Mouse (Mus musculus): ENCODE data around the gene Gm16405.
"Not testable (repeated sequence)": the region's sequence is repeated elsewhere in the genome, so short reads cannot be mapped to it uniquely, and the experiment has no call there.

The Gm16405 gene

DNA sequence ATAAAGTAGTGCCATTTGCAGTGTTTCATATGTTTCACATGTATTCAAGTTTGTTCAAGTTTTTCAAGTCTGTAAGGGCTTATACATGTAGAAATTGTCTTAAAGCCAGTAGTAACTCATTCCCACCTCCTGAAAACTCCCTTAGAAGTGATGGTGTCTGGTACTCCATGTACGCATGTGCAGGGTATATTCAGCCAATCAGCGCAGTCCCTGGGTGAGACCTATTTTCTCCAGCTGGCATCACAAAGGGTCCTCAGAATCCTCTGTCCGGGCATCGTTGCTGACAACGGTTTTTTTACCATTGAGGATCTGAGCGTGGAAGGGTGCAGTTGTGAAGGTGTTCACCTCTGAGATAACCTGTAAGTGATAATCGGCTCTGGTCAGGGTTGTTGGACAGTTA, at the start of gene Gm16405:
Gene Gm16405 (plus strand): TSS at position 301 of the 400 bp plus-strand sequence.
- not testable (repeated sequence) for DNase-seq (ENCODE audit: low spot score in 2 of 2)

Data from left cerebral cortex, adult 9 months (tissue).